Mouse (Mus musculus): ENCODE measurements at regions not wholly inside any gene's neighbourhood (a gene's known extent, or its start where the extent isn't known, plus 50 kb on each side); places are given as distances from the start of the nearest gene placed in this dataset.

GRCm38 (mm10) chr16:51905588-51905987 lies 125.4 kb upstream of the Cblb start:
- Histone ChIP-seq H3K4me1 (ENCODE audit: insufficient read depth) (no peaks in the 10 kb centered on the region), H3K9ac (no peak overlapping the region), H3K36me3 (ENCODE audit: insufficient read depth) (no peaks in the 10 kb centered on the region), H3K27me3 (ENCODE audit: insufficient read depth, low read length) (no peaks in the 10 kb centered on the region), H3K4me2 (no peak overlapping the region), H3K27ac (ENCODE audit: low read depth) (no peak overlapping the region), H3K4me3 (ENCODE audit: low read depth, low read length) (no peak overlapping the region), H3K9me3 (ENCODE audit: low read depth, low read length) (no peaks in the 10 kb centered on the region)
- TF ChIP-seq CTCF (IDR thresholded peaks at IDR 0.05; ENCODE audit: low read depth): no peak
- ATAC-seq (ENCODE audit: insufficient read depth) (no peak), DNase-seq (no peak)
- WGBS: 86% methylated on average over 2 of the region's 2 CpGs

GRCm38 (mm10) chr16:51906686-51907085 lies 124.3 kb upstream of the Cblb start:
- no peak for ATAC-seq (ENCODE audit: insufficient read depth)
- Histone ChIP-seq H3K4me2 (no peak overlapping the region), H3K4me1 (ENCODE audit: insufficient read depth) (no peaks in the 10 kb centered on the region), H3K36me3 (ENCODE audit: insufficient read depth) (no peaks in the 10 kb centered on the region), H3K9ac (no peak overlapping the region), H3K27ac (ENCODE audit: low read depth) (no peak overlapping the region), H3K27me3 (ENCODE audit: insufficient read depth, low read length) (no peaks in the 10 kb centered on the region), H3K4me3 (ENCODE audit: low read depth, low read length) (no peak overlapping the region), H3K9me3 (ENCODE audit: low read depth, low read length) (no peaks in the 10 kb centered on the region)
- DNase-seq: no peak
- WGBS: 82% methylated on average over 4 of the region's 4 CpGs
- TF ChIP-seq CTCF (IDR thresholded peaks at IDR 0.05; ENCODE audit: low read depth): no peak

- ATAC-seq (ENCODE audit: insufficient read depth): no peak
- H3K27me3 ChIP-seq (ENCODE audit: insufficient read depth, low read length): no peaks in the 10 kb centered on the region
- TF ChIP-seq CTCF (IDR thresholded peaks at IDR 0.05; ENCODE audit: low read depth): no peak
Observed at GRCm38 (mm10) chr16:51910046-51910445, 121.0 kb upstream of the Cblb start.

GRCm38 (mm10) chr16:51911109-51911765 lies 119.8 kb upstream of the Cblb start:
- H3K4me2 ChIP-seq: no peak overlapping the region
- H3K4me1 ChIP-seq (ENCODE audit: insufficient read depth): no peaks in the 10 kb centered on the region
- no peak overlapping the region for H3K9ac ChIP-seq
- DNase-seq (no peak), ATAC-seq (ENCODE audit: insufficient read depth) (no peak)
- no peak overlapping the region for H3K27ac ChIP-seq (ENCODE audit: low read depth)
- TF ChIP-seq CTCF (IDR thresholded peaks at IDR 0.05; ENCODE audit: low read depth): no peak
- H3K4me3 ChIP-seq (ENCODE audit: low read depth, low read length): no peak overlapping the region
- H3K36me3 ChIP-seq (ENCODE audit: insufficient read depth): no peaks in the 10 kb centered on the region
- 50% methylated on average over 6 of the region's 6 CpGs for WGBS
- H3K9me3 ChIP-seq (ENCODE audit: low read depth, low read length): no peaks in the 10 kb centered on the region
- H3K27me3 ChIP-seq (ENCODE audit: insufficient read depth, low read length): no peaks in the 10 kb centered on the region

More at GRCm38 (mm10) chr16:51910046-51910445, 121.0 kb upstream of the Cblb start:
- Histone ChIP-seq H3K9ac (no peak overlapping the region), H3K4me3 (ENCODE audit: low read depth, low read length) (no peak overlapping the region), H3K36me3 (ENCODE audit: insufficient read depth) (no peaks in the 10 kb centered on the region), H3K4me2 (no peak overlapping the region), H3K27ac (ENCODE audit: low read depth) (no peak overlapping the region), H3K4me1 (ENCODE audit: insufficient read depth) (no peaks in the 10 kb centered on the region), H3K9me3 (ENCODE audit: low read depth, low read length) (no peaks in the 10 kb centered on the region)
- WGBS: 81% methylated on average over 3 of the region's 3 CpGs
- no peak for DNase-seq

- Histone ChIP-seq H3K4me3 (ENCODE audit: low read depth, low read length) (no peak overlapping the region), H3K27me3 (ENCODE audit: insufficient read depth, low read length) (no peaks in the 10 kb centered on the region), H3K36me3 (ENCODE audit: insufficient read depth) (no peaks in the 10 kb centered on the region), H3K27ac (ENCODE audit: low read depth) (no peak overlapping the region), H3K9me3 (ENCODE audit: low read depth, low read length) (no peaks in the 10 kb centered on the region), H3K9ac (no peak overlapping the region), H3K4me2 (no peak overlapping the region), H3K4me1 (ENCODE audit: insufficient read depth) (no peaks in the 10 kb centered on the region)
- TF ChIP-seq CTCF (IDR thresholded peaks at IDR 0.05; ENCODE audit: low read depth): no peak
- no peak for ATAC-seq (ENCODE audit: insufficient read depth)
- 59% methylated on average over 17 of the region's 17 CpGs for WGBS
- DNase-seq: no peak
Observed at GRCm38 (mm10) chr16:51915034-51915928, 115.7 kb upstream of the Cblb start.

GRCm38 (mm10) chr16:51915929-51916308 lies 115.1 kb upstream of the Cblb start:
- no peak overlapping the region for H3K27ac ChIP-seq (ENCODE audit: low read depth)
- peak; percentile 6 for DNase-seq
- TF ChIP-seq CTCF (IDR thresholded peaks at IDR 0.05; ENCODE audit: low read depth): no peak

GRCm38 (mm10) chr16:51916337-51916736 lies 114.7 kb upstream of the Cblb start:
- H3K4me1 ChIP-seq (ENCODE audit: insufficient read depth): no peaks in the 10 kb centered on the region

More at GRCm38 (mm10) chr16:51915929-51916308, 115.1 kb upstream of the Cblb start:
- no peaks in the 10 kb centered on the region for H3K27me3 ChIP-seq (ENCODE audit: insufficient read depth, low read length)
- no peak overlapping the region for H3K9ac ChIP-seq
- ATAC-seq (ENCODE audit: insufficient read depth): no peak
- no peaks in the 10 kb centered on the region for H3K9me3 ChIP-seq (ENCODE audit: low read depth, low read length)
- H3K4me3 ChIP-seq (ENCODE audit: low read depth, low read length): no peak overlapping the region
- H3K4me2 ChIP-seq: 0 out of 2 replicates have a peak overlapping the region, but pooled peaks have one; percentile 4
- H3K36me3 ChIP-seq (ENCODE audit: insufficient read depth): no peaks in the 10 kb centered on the region
- no peaks in the 10 kb centered on the region for H3K4me1 ChIP-seq (ENCODE audit: insufficient read depth)
- 57% methylated on average over 13 of the region's 13 CpGs for WGBS

More at GRCm38 (mm10) chr16:51916337-51916736, 114.7 kb upstream of the Cblb start:
- TF ChIP-seq CTCF (IDR thresholded peaks at IDR 0.05; ENCODE audit: low read depth): no peak
- 36% methylated on average over 5 of the region's 5 CpGs for WGBS
- DNase-seq (peak; percentile 29), ATAC-seq (ENCODE audit: insufficient read depth) (no peak)
- Histone ChIP-seq H3K9me3 (ENCODE audit: low read depth, low read length) (no peaks in the 10 kb centered on the region), H3K4me3 (ENCODE audit: low read depth, low read length) (no peak overlapping the region), H3K27ac (ENCODE audit: low read depth) (no peak overlapping the region), H3K9ac (no peak overlapping the region), H3K4me2 (0 out of 2 replicates have a peak overlapping the region, but pooled peaks have one; percentile 4), H3K27me3 (ENCODE audit: insufficient read depth, low read length) (no peaks in the 10 kb centered on the region), H3K36me3 (ENCODE audit: insufficient read depth) (no peaks in the 10 kb centered on the region)

All from lung, embryonic 14.5 days (tissue).